Mouse (Mus musculus) lung, postnatal 0 days (tissue): ENCODE measurements around the gene Ntan1. TPM values are rescaled to one million over a fixed set of nuclear protein-coding genes. Genes with fewer than 3 reads are reported as not detected.
"Not testable (repeated sequence)": the region's sequence is repeated elsewhere in the genome, so short reads cannot be mapped to it uniquely, and the experiment has no call there.

Experiments
- ATAC-seq: fragments of 200-750 bp; cut with Nextera tagmentation; 2 replicates; pipeline ENCODE4 v1.8.0; 2017; ENCODE audit warnings: moderate library complexity
- DNase-seq: peaks from one replicate; pipeline ENCODE4 v3.0.0-alpha.2; 2016; ENCODE audit warnings: low spot score
- H3K27ac ChIP-seq: fragments of 300-500 bp; sonication (generic); 2 replicates; pipeline ENCODE4 v1.5.1; 2014; ENCODE audit warnings: antibody characterized with exemption, mild to moderate bottlenecking, low read length, mixed read lengths
- H3K27me3 ChIP-seq: fragments of 300-500 bp; sonication (generic); replicated peaks from 2 replicates; pipeline ENCODE4 v1.6.1; 2014; ENCODE audit warnings: low read length, mixed read lengths; ENCODE audit not compliant: insufficient read depth
- H3K36me3 ChIP-seq: fragments of 300-500 bp; sonication (generic); 2 replicates; pipeline ENCODE4 v1.6.1; 2014; ENCODE audit warnings: low read length, mixed read lengths; ENCODE audit not compliant: insufficient read depth
- H3K4me1 ChIP-seq: fragments of 300-500 bp; sonication (generic); 2 replicates; pipeline ENCODE4 v1.6.1; 2014; ENCODE audit warnings: antibody characterized with exemption, low read depth, low read length, mixed read lengths; ENCODE audit not compliant: insufficient read depth
- H3K4me2 ChIP-seq: fragments of 300-500 bp; sonication (generic); replicated peaks from 2 replicates; pipeline ENCODE4 v1.6.1; 2014; ENCODE audit warnings: low read depth, mild to moderate bottlenecking, low read length, moderate library complexity, mixed read lengths
- H3K4me3 ChIP-seq: fragments of 300-500 bp; sonication (generic); 2 replicates; pipeline ENCODE4 v1.5.1; 2014; ENCODE audit warnings: low read depth, low read length
- H3K9ac ChIP-seq: fragments of 300-500 bp; sonication (generic); replicated peaks from 2 replicates; pipeline ENCODE4 v1.6.1; 2014; ENCODE audit warnings: low read depth, mild to moderate bottlenecking
- H3K9me3 ChIP-seq: fragments of 300-500 bp; sonication (generic); 2 replicates; pipeline ENCODE4 v1.6.1; 2016; ENCODE audit warnings: low read length, mixed read lengths
- CTCF ChIP-seq: IDR thresholded peaks from 2 replicates; pipeline ENCODE4 v1.5.1; 2016; ENCODE audit warnings: antibody characterized with exemption, mild to moderate bottlenecking
- EP300 ChIP-seq: IDR thresholded peaks from 2 replicates; pipeline ENCODE4 v1.6.1; 2016; ENCODE audit warnings: antibody characterized with exemption, mild to moderate bottlenecking, control low read depth
- WGBS: fragments of 180-500 bp; shearing (Covaris S2); extraction: QIAGEN DNeasy Blood & Tissue Kit; methylation state at CpG from one replicate; pipeline ENCODE4 v1.1.7; 2014; 5-methylcytosine and 5-hydroxymethylcytosine counted together
- polyA plus RNA-seq: library from polyadenylated mRNA; unstranded; fragments of >200 nt; fragmentation: Nextera tagmentation; extraction: Ambion mirVana; gene quantifications from 2 replicates; pipeline ENCODE4 v1.2.1, GENCODE M21; 2015

Ntan1 gene
- polyA plus RNA-seq, 1 experiment from 2014 or later, result 141 TPM

DNA sequence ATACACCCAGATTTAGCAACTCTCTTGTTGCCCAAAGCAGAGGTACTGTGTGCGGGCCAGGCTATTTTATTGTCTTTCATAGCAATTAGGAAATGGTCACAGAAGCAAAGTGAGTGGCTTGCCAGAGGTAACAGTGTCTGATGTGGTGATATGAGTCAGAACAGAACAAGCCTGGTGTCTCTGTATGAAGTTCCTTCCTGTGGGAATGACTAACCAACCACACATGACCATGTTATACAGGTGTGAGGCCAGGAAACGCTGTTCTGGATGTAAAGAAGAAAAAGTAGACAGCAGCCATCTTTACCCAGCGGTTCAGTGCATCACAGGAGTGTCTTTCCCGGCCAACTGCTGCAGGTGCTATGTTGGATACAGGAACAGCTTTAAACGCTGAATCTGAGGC is 26.4 kb downstream of the Ntan1 start:
- DNase-seq (no peak), ATAC-seq (no peak)
- Histone ChIP-seq H3K9ac (no peak overlapping the region), H3K4me3 (no peak overlapping the region), H3K27me3 (no peaks in the 10 kb centered on the region), H3K4me1 (no peaks in the 10 kb centered on the region), H3K4me2 (no peak overlapping the region), H3K27ac (no peak overlapping the region), H3K9me3 (no peaks in the 10 kb centered on the region), H3K36me3 (peaks cover 41% of the 10 kb centered on the region; the same call in 1 of the 2 replicates)
- WGBS, result 95% methylated on average over 5 of the region's 5 CpGs
- TF ChIP-seq CTCF (no peak), EP300 (no peak)

DNA sequence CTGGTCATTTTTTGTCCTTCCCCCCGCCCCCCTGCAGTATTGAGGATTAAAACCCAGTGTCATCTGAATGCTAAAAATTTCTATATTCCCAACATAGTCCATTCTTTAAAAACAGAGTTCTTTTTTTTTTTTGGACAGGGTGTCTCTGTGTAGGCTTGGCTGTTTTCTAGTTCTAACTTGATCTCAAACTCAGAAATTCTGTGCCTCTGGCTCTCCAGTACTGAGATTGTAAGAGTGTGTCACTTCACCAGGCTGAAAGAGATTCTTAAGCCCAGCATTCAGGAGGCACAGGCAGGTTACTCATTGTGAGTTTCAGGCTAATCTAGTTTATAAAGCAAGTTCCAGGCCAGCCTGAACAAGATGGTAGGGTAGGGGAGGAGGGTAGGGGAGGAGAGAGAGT is 28.0 kb downstream of the Ntan1 start:
- peaks cover 29% of the 10 kb centered on the region; the same call in 1 of the 2 replicates for H3K36me3 ChIP-seq
- no peak for DNase-seq
- H3K4me1 ChIP-seq, result no peaks in the 10 kb centered on the region
- no peak for TF ChIP-seq CTCF
- TF ChIP-seq EP300, result no peak
- H3K9ac ChIP-seq, result no peak overlapping the region
- H3K27me3 ChIP-seq, result no peaks in the 10 kb centered on the region
- 100% methylated on average over 1 of the region's 1 CpGs for WGBS
- no peaks in the 10 kb centered on the region for H3K9me3 ChIP-seq
- no peak overlapping the region for H3K4me3 ChIP-seq
- ATAC-seq, result no peak
- no peak overlapping the region for H3K4me2 ChIP-seq
- H3K27ac ChIP-seq, result no peak overlapping the region

GRCm38 (mm10) chr16:13848310-13848709 is 29.7 kb downstream of the Ntan1 start:
- H3K9me3 ChIP-seq, result no peaks in the 10 kb centered on the region
- no peak overlapping the region for H3K4me2 ChIP-seq
- no peak overlapping the region for H3K27ac ChIP-seq
- H3K4me1 ChIP-seq, result no peaks in the 10 kb centered on the region
- 49% methylated on average over 2 of the region's 2 CpGs for WGBS
- no peak overlapping the region for H3K4me3 ChIP-seq
- no peaks in the 10 kb centered on the region for H3K27me3 ChIP-seq
- peaks cover 31% of the 10 kb centered on the region; the same call in 1 of the 2 replicates for H3K36me3 ChIP-seq
- ATAC-seq (no peak), DNase-seq (no peak)
- TF ChIP-seq CTCF, result no peak
- TF ChIP-seq EP300, result no peak
- H3K9ac ChIP-seq, result no peak overlapping the region

- no peak overlapping the region for H3K27ac ChIP-seq
- TF ChIP-seq CTCF, result no peak
- TF ChIP-seq EP300, result no peak
Measured at GRCm38 (mm10) chr16:13851446-13851845, 32.8 kb downstream of the Ntan1 start.

DNA sequence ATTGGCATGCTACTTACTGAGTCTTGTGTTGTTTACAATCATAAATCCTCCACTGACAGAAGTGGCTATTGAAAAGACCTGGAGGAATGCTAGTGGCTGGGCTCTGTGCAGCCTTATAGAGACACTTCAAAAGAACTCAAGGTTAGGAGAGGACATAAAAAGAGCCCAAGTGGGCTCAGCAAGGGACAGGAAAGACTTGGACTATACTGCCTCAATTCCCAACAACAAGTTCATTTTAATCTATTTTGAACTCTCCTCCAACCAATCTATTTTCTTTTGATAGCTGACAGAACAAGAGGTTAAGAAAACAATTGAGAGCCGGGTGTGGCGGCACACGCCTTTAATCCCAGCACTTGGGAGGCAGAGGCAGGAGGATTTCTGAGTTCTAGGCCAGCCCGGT is 35.2 kb downstream of the Ntan1 start:
- Histone ChIP-seq H3K4me2 (no peak overlapping the region), H3K9ac (no peak overlapping the region), H3K4me1 (no peaks in the 10 kb centered on the region), H3K27ac (no peak overlapping the region), H3K27me3 (no peaks in the 10 kb centered on the region), H3K9me3 (no peaks in the 10 kb centered on the region), H3K4me3 (no peak overlapping the region), H3K36me3 (peaks cover 23% of the 10 kb centered on the region)
- no peak for TF ChIP-seq CTCF
- no peak for TF ChIP-seq EP300
- DNase-seq, result no peak
- 93% methylated on average over 4 of the region's 4 CpGs for WGBS
- no peak for ATAC-seq

More at GRCm38 (mm10) chr16:13851446-13851845, 32.8 kb downstream of the Ntan1 start:
- H3K4me1 ChIP-seq, result no peaks in the 10 kb centered on the region
- H3K36me3 ChIP-seq, result peaks cover 19% of the 10 kb centered on the region
- no peaks in the 10 kb centered on the region for H3K9me3 ChIP-seq
- H3K9ac ChIP-seq, result no peak overlapping the region
- no peaks in the 10 kb centered on the region for H3K27me3 ChIP-seq
- no peak for DNase-seq
- WGBS, result 94% methylated on average over 4 of the region's 4 CpGs
- no peak for ATAC-seq
- H3K4me2 ChIP-seq, result no peak overlapping the region
- H3K4me3 ChIP-seq, result no peak overlapping the region

DNA sequence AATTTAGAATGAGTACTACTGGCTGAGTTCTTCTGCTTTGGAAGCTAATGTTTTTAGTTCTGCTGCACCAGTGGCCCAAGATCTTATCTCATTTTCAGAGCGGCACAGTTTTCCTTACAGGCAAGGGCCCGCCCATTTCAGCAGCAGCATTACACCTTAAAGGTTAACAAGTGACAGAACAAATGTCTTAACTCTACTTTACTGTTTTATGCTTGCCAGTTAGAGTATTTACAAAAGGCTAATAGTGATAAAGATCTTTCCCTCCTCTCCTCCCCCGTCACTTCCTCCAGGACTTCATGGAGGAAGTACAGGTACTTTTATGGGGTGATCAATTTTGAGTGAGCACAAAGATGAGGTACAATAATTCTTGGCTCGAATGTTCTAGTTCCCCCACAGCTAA is 47.4 kb downstream of the Ntan1 start:
- TF ChIP-seq CTCF (no peak), EP300 (no peak)
- peaks cover 14% of the 10 kb centered on the region; the same call in 1 of the 2 replicates for H3K36me3 ChIP-seq
- no peaks in the 10 kb centered on the region for H3K27me3 ChIP-seq
- H3K4me3 ChIP-seq, result no peak overlapping the region
- H3K9ac ChIP-seq, result no peak overlapping the region
- H3K9me3 ChIP-seq, result no peaks in the 10 kb centered on the region
- H3K4me2 ChIP-seq, result no peak overlapping the region
- WGBS, result 46% methylated on average over 4 of the region's 4 CpGs
- H3K4me1 ChIP-seq, result no peaks in the 10 kb centered on the region
- DNase-seq, result peak; percentile 21
- H3K27ac ChIP-seq, result no peak overlapping the region
- ATAC-seq, result no peak

DNA sequence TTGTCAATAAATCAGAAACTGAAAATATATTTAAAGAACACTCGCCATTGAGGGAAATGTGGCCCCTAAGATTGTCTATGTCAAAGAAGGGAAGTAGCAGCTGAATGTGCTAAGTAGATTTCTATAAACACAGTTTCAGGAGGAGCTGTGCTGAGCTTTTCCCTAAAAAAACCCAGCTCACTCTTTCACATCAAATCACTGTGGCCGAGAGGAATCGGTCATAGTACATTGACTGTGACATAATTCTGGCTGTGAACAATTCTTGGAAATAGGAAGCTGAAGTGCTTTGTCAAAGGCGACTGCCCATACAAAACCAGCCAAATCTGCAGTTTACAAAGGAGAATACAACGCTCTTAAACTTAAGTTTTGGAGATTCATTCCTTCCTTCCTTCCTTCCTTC is 48.0 kb downstream of the Ntan1 start:
- H3K4me1 ChIP-seq, result no peaks in the 10 kb centered on the region
- no peak overlapping the region for H3K9ac ChIP-seq
- no peak for ATAC-seq
- H3K4me2 ChIP-seq, result no peak overlapping the region
- WGBS, result 60% methylated on average over 5 of the region's 5 CpGs
- no peaks in the 10 kb centered on the region for H3K9me3 ChIP-seq
- no peaks in the 10 kb centered on the region for H3K27me3 ChIP-seq
- no peak for TF ChIP-seq EP300
- no peak for TF ChIP-seq CTCF
- peaks cover 14% of the 10 kb centered on the region; the same call in 1 of the 2 replicates for H3K36me3 ChIP-seq
- peak; percentile 12 for DNase-seq
- H3K27ac ChIP-seq, result no peak overlapping the region; the same call in 1 of the 2 replicates
- no peak overlapping the region for H3K4me3 ChIP-seq

DNA sequence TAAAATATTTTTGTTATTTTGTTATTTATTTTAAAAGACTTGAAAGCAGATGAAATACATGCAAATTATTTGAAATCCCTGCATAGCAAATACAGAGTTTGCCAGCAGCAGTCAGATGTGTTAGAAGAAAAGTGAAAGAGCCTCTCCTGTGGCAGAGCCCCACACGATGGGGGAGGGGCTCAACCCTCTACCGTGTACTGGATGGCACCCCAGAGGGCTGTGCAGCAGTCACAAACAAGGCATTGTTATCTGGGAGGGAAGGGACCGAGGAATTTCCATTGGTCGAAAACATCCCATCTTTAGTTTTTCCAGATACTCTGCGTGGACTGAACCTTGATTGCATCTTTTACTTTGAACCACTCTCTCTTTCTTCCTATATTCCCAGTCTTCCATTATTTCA is 48.8 kb downstream of the Ntan1 start:
- DNase-seq, H3K4me2 ChIP-seq, H3K27ac ChIP-seq, H3K4me3 ChIP-seq, H3K9me3 ChIP-seq, H3K27me3 ChIP-seq, H3K9ac ChIP-seq, H3K4me1 ChIP-seq, ATAC-seq: not testable (repeated sequence)
- WGBS, result 57% methylated on average over 5 of the region's 5 CpGs
- H3K36me3 ChIP-seq, result peaks cover 14% of the 10 kb centered on the region; the same call in 1 of the 2 replicates
